Mouse (Mus musculus): Measurements from ENCODE around the gene Aldh1l1. TPM values are rescaled to one million over a fixed set of nuclear protein-coding genes. Genes with fewer than 3 reads are reported as not detected.

The Aldh1l1 gene
- polyA plus RNA-seq, 1 experiment from 2014 or later, result 7.8 TPM

GRCm38 (mm10) chr6:90518892-90519291, 32.7 kb downstream of the Aldh1l1 start:
- Histone ChIP-seq H3K4me2 (ENCODE audit: low read length) (no peak overlapping the region), H3K4me3 (ENCODE audit: low read depth, low read length) (no peak overlapping the region), H3K4me1 (replicated peaks; ENCODE audit: control insufficient read depth, insufficient read depth, low read length) (no peaks in the 10 kb centered on the region), H3K9me3 (ENCODE audit: control insufficient read depth, low read length) (no peaks in the 10 kb centered on the region), H3K27me3 (replicated peaks; ENCODE audit: control insufficient read depth, insufficient read depth, low read length) (no peaks in the 10 kb centered on the region), H3K9ac (ENCODE audit: low read length) (no peak overlapping the region), H3K36me3 (ENCODE audit: control insufficient read depth, insufficient read depth, low read length) (no peaks in the 10 kb centered on the region), H3K27ac (ENCODE audit: low read depth) (no peak overlapping the region)
- DNase-seq (ENCODE audit: low spot score) (no peak), ATAC-seq (replicated peaks; ENCODE audit: low FRiP score, low TSS enrichment, low read depth) (no peak)
- 27% methylated on average over 3 of the region's 3 CpGs for WGBS

GRCm38 (mm10) chr6:90519375-90519774, 33.1 kb downstream of the Aldh1l1 start:
- Histone ChIP-seq H3K27me3 (replicated peaks; ENCODE audit: control insufficient read depth, insufficient read depth, low read length) (no peaks in the 10 kb centered on the region), H3K27ac (ENCODE audit: low read depth) (no peak overlapping the region), H3K4me2 (ENCODE audit: low read length) (no peak overlapping the region), H3K4me3 (ENCODE audit: low read depth, low read length) (no peak overlapping the region), H3K4me1 (replicated peaks; ENCODE audit: control insufficient read depth, insufficient read depth, low read length) (no peaks in the 10 kb centered on the region), H3K9ac (ENCODE audit: low read length) (no peak overlapping the region), H3K9me3 (ENCODE audit: control insufficient read depth, low read length) (no peaks in the 10 kb centered on the region), H3K36me3 (ENCODE audit: control insufficient read depth, insufficient read depth, low read length) (no peaks in the 10 kb centered on the region)
- ATAC-seq (replicated peaks; ENCODE audit: low FRiP score, low TSS enrichment, low read depth) (no peak), DNase-seq (ENCODE audit: low spot score) (no peak)
- WGBS, result 49% methylated on average over 5 of the region's 5 CpGs

- DNase-seq (ENCODE audit: low spot score), result no peak
- Histone ChIP-seq H3K4me2 (ENCODE audit: low read length) (no peak overlapping the region), H3K4me1 (replicated peaks; ENCODE audit: control insufficient read depth, insufficient read depth, low read length) (no peaks in the 10 kb centered on the region), H3K9ac (ENCODE audit: low read length) (no peak overlapping the region), H3K27me3 (replicated peaks; ENCODE audit: control insufficient read depth, insufficient read depth, low read length) (no peaks in the 10 kb centered on the region), H3K36me3 (ENCODE audit: control insufficient read depth, insufficient read depth, low read length) (no peaks in the 10 kb centered on the region), H3K27ac (ENCODE audit: low read depth) (no peak overlapping the region), H3K9me3 (ENCODE audit: control insufficient read depth, low read length) (no peaks in the 10 kb centered on the region), H3K4me3 (ENCODE audit: low read depth, low read length) (no peak overlapping the region)
- no peak for ATAC-seq (replicated peaks; ENCODE audit: low FRiP score, low TSS enrichment, low read depth)
- WGBS, result 64% methylated on average over 3 of the region's 3 CpGs
Measured at GRCm38 (mm10) chr6:90526406-90526805, 40.2 kb downstream of the Aldh1l1 start.

DNA sequence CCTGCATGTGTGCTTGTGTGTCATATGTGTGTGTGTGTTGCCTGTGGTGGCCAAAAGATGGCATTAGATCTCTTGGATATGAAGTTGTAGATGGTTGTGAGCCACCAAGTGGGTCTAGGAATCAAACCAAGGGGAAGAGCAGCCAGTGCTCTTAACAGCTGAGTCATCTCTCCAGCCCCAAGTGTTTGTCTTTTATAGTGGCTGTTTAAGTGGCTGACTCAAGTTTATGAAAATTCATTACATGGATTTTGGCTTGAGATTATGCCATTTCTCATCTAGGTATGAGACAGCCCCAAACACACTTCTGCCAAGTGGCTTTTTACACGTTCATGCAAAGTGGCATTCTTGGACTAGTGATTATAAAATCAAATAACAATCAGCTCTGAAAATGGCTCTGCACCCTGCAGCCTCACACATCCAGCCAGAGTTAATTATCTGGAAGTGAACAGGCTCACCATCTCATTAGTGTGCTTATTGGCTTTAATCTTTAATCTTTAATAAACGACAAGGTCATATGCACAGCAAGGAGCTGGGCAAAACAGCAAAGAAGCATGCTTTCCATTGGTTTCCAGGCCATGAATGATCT, 43.3 kb downstream of the Aldh1l1 start:
- 48% methylated on average over 2 of the region's 2 CpGs for WGBS
- Histone ChIP-seq H3K27me3 (replicated peaks; ENCODE audit: control insufficient read depth, insufficient read depth, low read length) (no peaks in the 10 kb centered on the region), H3K4me1 (replicated peaks; ENCODE audit: control insufficient read depth, insufficient read depth, low read length) (no peaks in the 10 kb centered on the region), H3K4me2 (ENCODE audit: low read length) (no peak overlapping the region), H3K4me3 (ENCODE audit: low read depth, low read length) (no peak overlapping the region), H3K9ac (ENCODE audit: low read length) (no peak overlapping the region), H3K9me3 (ENCODE audit: control insufficient read depth, low read length) (no peaks in the 10 kb centered on the region), H3K36me3 (ENCODE audit: control insufficient read depth, insufficient read depth, low read length) (no peaks in the 10 kb centered on the region), H3K27ac (ENCODE audit: low read depth) (no peak overlapping the region)
- DNase-seq (ENCODE audit: low spot score) (no peak), ATAC-seq (replicated peaks; ENCODE audit: low FRiP score, low TSS enrichment, low read depth) (no peak)

DNA sequence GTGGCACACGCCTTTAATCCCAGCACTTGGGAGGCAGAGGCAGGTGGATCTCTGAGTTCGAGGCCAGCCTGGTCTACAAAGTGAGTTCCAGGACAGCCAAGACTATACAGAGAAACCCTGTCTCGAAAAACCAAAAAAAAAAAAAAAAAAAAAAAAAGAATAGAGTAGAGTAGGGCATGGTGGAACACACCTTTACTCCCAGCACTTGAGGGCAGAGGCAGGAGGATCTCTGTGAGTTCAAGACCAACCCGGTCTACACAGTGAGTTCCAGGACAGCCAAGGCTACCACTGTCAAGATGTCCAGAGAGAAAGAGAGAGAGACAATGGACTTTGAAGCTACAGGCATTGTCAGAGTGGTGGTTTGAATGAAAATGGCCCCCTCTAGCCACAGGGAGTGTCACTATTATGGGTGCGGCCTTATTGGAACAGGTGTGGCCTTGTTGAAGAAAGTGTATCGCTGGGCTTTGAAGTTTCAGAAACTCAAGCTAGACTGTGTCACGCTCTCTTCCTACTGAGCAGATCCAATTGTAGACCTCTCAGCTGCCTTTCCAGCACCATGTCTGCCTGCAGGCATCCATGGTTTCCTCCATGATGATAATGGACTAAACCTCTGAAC, 46.5 kb downstream of the Aldh1l1 start:
- Histone ChIP-seq H3K9ac (ENCODE audit: low read length) (no peak overlapping the region), H3K4me3 (ENCODE audit: low read depth, low read length) (no peak overlapping the region), H3K27ac (ENCODE audit: low read depth) (no peak overlapping the region), H3K4me1 (replicated peaks; ENCODE audit: control insufficient read depth, insufficient read depth, low read length) (no peaks in the 10 kb centered on the region), H3K36me3 (ENCODE audit: control insufficient read depth, insufficient read depth, low read length) (no peaks in the 10 kb centered on the region), H3K9me3 (ENCODE audit: control insufficient read depth, low read length) (no peaks in the 10 kb centered on the region), H3K27me3 (replicated peaks; ENCODE audit: control insufficient read depth, insufficient read depth, low read length) (no peaks in the 10 kb centered on the region), H3K4me2 (ENCODE audit: low read length) (no peak overlapping the region)
- WGBS, result 95% methylated on average over 6 of the region's 7 CpGs
- ATAC-seq (replicated peaks; ENCODE audit: low FRiP score, low TSS enrichment, low read depth), result no peak
- DNase-seq (ENCODE audit: low spot score), result no peak

- H3K9ac ChIP-seq (ENCODE audit: low read length), result no peak overlapping the region
- H3K36me3 ChIP-seq (ENCODE audit: control insufficient read depth, insufficient read depth, low read length), result no peaks in the 10 kb centered on the region
- DNase-seq (ENCODE audit: low spot score), result no peak
- WGBS, result 79% methylated on average over 3 of the region's 3 CpGs
- no peak overlapping the region for H3K4me2 ChIP-seq (ENCODE audit: low read length)
- H3K4me3 ChIP-seq (ENCODE audit: low read depth, low read length), result no peak overlapping the region
- H3K9me3 ChIP-seq (ENCODE audit: control insufficient read depth, low read length), result no peaks in the 10 kb centered on the region
- H3K27me3 ChIP-seq (replicated peaks; ENCODE audit: control insufficient read depth, insufficient read depth, low read length), result no peaks in the 10 kb centered on the region
- no peak for ATAC-seq (replicated peaks; ENCODE audit: low FRiP score, low TSS enrichment, low read depth)
- H3K27ac ChIP-seq (ENCODE audit: low read depth), result no peak overlapping the region
- H3K4me1 ChIP-seq (replicated peaks; ENCODE audit: control insufficient read depth, insufficient read depth, low read length), result no peaks in the 10 kb centered on the region
Measured at GRCm38 (mm10) chr6:90533505-90533904, 47.3 kb downstream of the Aldh1l1 start.

GRCm38 (mm10) chr6:90534701-90535475, 48.7 kb downstream of the Aldh1l1 start:
- no peak overlapping the region for H3K27ac ChIP-seq (ENCODE audit: low read depth)
- no peak overlapping the region for H3K9ac ChIP-seq (ENCODE audit: low read length)
- DNase-seq (ENCODE audit: low spot score), result no peak
- no peak for ATAC-seq (replicated peaks; ENCODE audit: low FRiP score, low TSS enrichment, low read depth)
- H3K4me1 ChIP-seq (replicated peaks; ENCODE audit: control insufficient read depth, insufficient read depth, low read length), result no peaks in the 10 kb centered on the region
- H3K9me3 ChIP-seq (ENCODE audit: control insufficient read depth, low read length), result no peaks in the 10 kb centered on the region
- no peaks in the 10 kb centered on the region for H3K27me3 ChIP-seq (replicated peaks; ENCODE audit: control insufficient read depth, insufficient read depth, low read length)
- 77% methylated on average over 8 of the region's 8 CpGs for WGBS
- no peak overlapping the region for H3K4me2 ChIP-seq (ENCODE audit: low read length)
- no peaks in the 10 kb centered on the region for H3K36me3 ChIP-seq (ENCODE audit: control insufficient read depth, insufficient read depth, low read length)
- no peak overlapping the region for H3K4me3 ChIP-seq (ENCODE audit: low read depth, low read length)

- Histone ChIP-seq H3K4me3 (ENCODE audit: low read depth, low read length) (no peak overlapping the region), H3K9ac (ENCODE audit: low read length) (no peak overlapping the region), H3K36me3 (ENCODE audit: control insufficient read depth, insufficient read depth, low read length) (no peaks in the 10 kb centered on the region), H3K27ac (ENCODE audit: low read depth) (no peak overlapping the region), H3K4me1 (replicated peaks; ENCODE audit: control insufficient read depth, insufficient read depth, low read length) (no peaks in the 10 kb centered on the region), H3K9me3 (ENCODE audit: control insufficient read depth, low read length) (no peaks in the 10 kb centered on the region), H3K4me2 (ENCODE audit: low read length) (no peak overlapping the region), H3K27me3 (replicated peaks; ENCODE audit: control insufficient read depth, insufficient read depth, low read length) (no peaks in the 10 kb centered on the region)
- WGBS, result 64% methylated on average over 3 of the region's 3 CpGs
- ATAC-seq (replicated peaks; ENCODE audit: low FRiP score, low TSS enrichment, low read depth) (no peak), DNase-seq (ENCODE audit: low spot score) (no peak)
Measured at GRCm38 (mm10) chr6:90536824-90537223, 50.6 kb downstream of the Aldh1l1 start.

All from intestine, embryonic 14.5 days (tissue).